21 mouse cellular contexts compared by ENCODE assay signal in genomic region chr2:85098014-85098413, GRCm38 (mm10). TPM values are rescaled to one million over a fixed set of nuclear protein-coding genes. Genes with fewer than 3 reads are reported as not detected.
DNase-seq lines count a peak whose midpoint lies in the region; ATAC-seq lines count a peak whose summit lies in the region.
"Had no signal": no experiment of that assay in that cellular context is flagged by ENCODE, and none has a peak within 500 bp of the region (broad histone marks: within the 10 kb centered on the region; RNA-seq: fewer than 3 reads in every experiment).

No protein-coding gene starts in this region.

- no peak overlapping the region for H3K9ac ChIP-seq in heart, embryonic 13.5 days
- H3K9ac ChIP-seq in lung, embryonic 15.5 days: no peak overlapping the region
- no peak overlapping the region for H3K9ac ChIP-seq in forebrain, embryonic 11.5 days (ENCODE audit: low read length)
- H3K9ac ChIP-seq: embryonic facial prominence, embryonic 15.5 days; forebrain, postnatal 0 days; hindbrain, embryonic 12.5 days; limb, embryonic 12.5 days; liver, embryonic 13.5 days had no signal

- ATAC-seq in heart, embryonic 13.5 days (ENCODE audit: extremely low read depth, insufficient number of reproducible peaks, low FRiP score, low TSS enrichment): no peak
- ATAC-seq in lung, embryonic 15.5 days (ENCODE audit: borderline replicate concordance, extremely low read depth, low FRiP score, low TSS enrichment): no peak
- ATAC-seq in forebrain, embryonic 11.5 days (replicated peaks; ENCODE audit: low FRiP score): no peak
- ATAC-seq: forebrain, postnatal 0 days had no signal

- intact Hi-C loops in heart, postnatal 14 days (cut with DNase I): no loop called here

- H3K27me3 ChIP-seq in heart, embryonic 13.5 days (replicated peaks): no peaks in the 10 kb centered on the region
- no peaks in the 10 kb centered on the region for H3K27me3 ChIP-seq in lung, embryonic 15.5 days
- no peaks in the 10 kb centered on the region for H3K27me3 ChIP-seq in forebrain, embryonic 11.5 days (ENCODE audit: control insufficient read depth, insufficient read depth, low read length)
- H3K27me3 ChIP-seq: embryonic facial prominence, embryonic 15.5 days; hindbrain, embryonic 12.5 days; limb, embryonic 12.5 days; liver, embryonic 13.5 days had no signal

- DNase-seq in heart, postnatal 14 days: no peak
- DNase-seq in lung, postnatal 14 days: no peak
- DNase-seq in 416B (ENCODE audit: low read depth): peak; percentile 11
- peak; percentile 61 for DNase-seq in NIH3T3 (ENCODE audit: low read depth)
- no peak for DNase-seq in adrenal gland, postnatal 4 days (ENCODE audit: low spot score in 2 of 2)
- DNase-seq in forebrain, embryonic 11.5 days (ENCODE audit: low spot score): no peak
- DNase-seq: cerebellum, adult 2 months; cerebellum, postnatal 36 days; forebrain, postnatal 0 days; liver, embryonic 13.5 days; thymus, adult 18-20 months; thymus, postnatal 4 days had no signal

- 0 out of 2 replicates have a peak, but pooled peaks cover 7% of the 10 kb centered on the region for H3K9me3 ChIP-seq in heart, embryonic 13.5 days
- H3K9me3 ChIP-seq in lung, embryonic 15.5 days: no peaks in the 10 kb centered on the region
- no peaks in the 10 kb centered on the region for H3K9me3 ChIP-seq in forebrain, embryonic 11.5 days (ENCODE audit: control insufficient read depth, low read length)
- H3K9me3 ChIP-seq: embryonic facial prominence, embryonic 15.5 days; G1E; hindbrain, embryonic 12.5 days; liver, embryonic 13.5 days; midbrain, embryonic 10.5 days had no signal

- H3K4me1 ChIP-seq in heart, embryonic 13.5 days: peaks cover 19% of the 10 kb centered on the region
- H3K4me1 ChIP-seq in lung, embryonic 15.5 days: peaks cover 14% of the 10 kb centered on the region
- H3K4me1 ChIP-seq in forebrain, embryonic 11.5 days (replicated peaks; ENCODE audit: control insufficient read depth, insufficient read depth, low read length): no peaks in the 10 kb centered on the region
- H3K4me1 ChIP-seq: embryonic facial prominence, embryonic 15.5 days; limb, embryonic 12.5 days; liver, embryonic 13.5 days had no signal

- H3K27ac ChIP-seq in heart, embryonic 13.5 days (replicated peaks): peak overlapping the region; percentile 80
- peak overlapping the region; percentile 65; the same call in 1 of the 2 replicates for H3K27ac ChIP-seq in lung, embryonic 15.5 days
- no peak overlapping the region for H3K27ac ChIP-seq in forebrain, embryonic 11.5 days (ENCODE audit: low read depth, low read length)
- H3K27ac ChIP-seq: embryonic facial prominence, embryonic 15.5 days; hindbrain, embryonic 12.5 days; limb, embryonic 12.5 days; liver, embryonic 13.5 days; macrophage; midbrain, embryonic 10.5 days had no signal

- 80% methylated on average over 2 of the region's 2 CpGs for WGBS in heart, embryonic 13.5 days
- WGBS in lung, embryonic 15.5 days: 72% methylated on average over 2 of the region's 2 CpGs
- 89% methylated on average over 2 of the region's 2 CpGs for WGBS in forebrain, embryonic 11.5 days

- H3K4me2 ChIP-seq in heart, embryonic 13.5 days: no peak overlapping the region
- H3K4me2 ChIP-seq in lung, embryonic 15.5 days: no peak overlapping the region
- H3K4me2 ChIP-seq in forebrain, embryonic 11.5 days (ENCODE audit: low read depth, low read length, severe bottlenecking): no peak overlapping the region
- H3K4me2 ChIP-seq: embryonic facial prominence, embryonic 15.5 days; hindbrain, embryonic 12.5 days; limb, embryonic 12.5 days; liver, embryonic 13.5 days had no signal

- no peak overlapping the region for H3K4me3 ChIP-seq in heart, embryonic 13.5 days
- H3K4me3 ChIP-seq in lung, embryonic 15.5 days: no peak overlapping the region
- no peak overlapping the region for H3K4me3 ChIP-seq in forebrain, embryonic 11.5 days (ENCODE audit: low read depth, low read length)
- H3K4me3 ChIP-seq: embryonic facial prominence, embryonic 15.5 days; hindbrain, embryonic 12.5 days; limb, embryonic 12.5 days; liver, embryonic 13.5 days; midbrain, embryonic 10.5 days had no signal

- no peaks in the 10 kb centered on the region for H3K36me3 ChIP-seq in heart, embryonic 13.5 days
- H3K36me3 ChIP-seq in lung, embryonic 15.5 days: no peaks in the 10 kb centered on the region
- H3K36me3 ChIP-seq in forebrain, embryonic 11.5 days (ENCODE audit: control insufficient read depth, insufficient read depth, low read length): no peaks in the 10 kb centered on the region
- H3K36me3 ChIP-seq: embryonic facial prominence, embryonic 15.5 days; G1E; hindbrain, embryonic 12.5 days; limb, embryonic 12.5 days; liver, embryonic 13.5 days; midbrain, embryonic 10.5 days had no signal

RNA-seq across cellular contexts. Expression of gene Aplnr, which starts 38.0 kb away (rescaled TPM):
- polyA plus RNA-seq in heart, embryonic 13.5 days (2015; fragmentation: Nextera tagmentation; extraction: Ambion mirVana): 22.3 and 27.8 TPM in 2 replicates
- 100 to 1,000 TPM in 1 of 2 experiments, 10 to 100 TPM in 1; 93.4 to 104 TPM for total RNA-seq in heart, postnatal 14 days (2021)
- polyA plus RNA-seq in lung, embryonic 15.5 days (2015; fragmentation: Nextera tagmentation; extraction: Ambion mirVana): 181 and 184 TPM in 2 replicates
- 10 to 100 TPM; 94.0 to 99.4 TPM for total RNA-seq in adrenal gland, postnatal 4 days (2021)
- polyA plus RNA-seq in forebrain, embryonic 11.5 days (2014; fragmentation: Nextera tagmentation; extraction: Ambion mirVana): 30.0 and 34.1 TPM in 2 replicates
- total RNA-seq: granulocyte monocyte progenitor cell, adult 5-6 weeks had no signal
- polyA plus RNA-seq: G1E, macrophage had no signal

RNA-seq across cellular contexts. Expression of gene Tnks1bp1, which starts 50.2 kb away (rescaled TPM):
- 17.4 and 21.5 TPM in 2 replicates for polyA plus RNA-seq in heart, embryonic 13.5 days (2015; fragmentation: Nextera tagmentation; extraction: Ambion mirVana)
- 10 to 100 TPM; 84.7 to 87.5 TPM for total RNA-seq in heart, postnatal 14 days (2021)
- 38.8 and 53.6 TPM in 2 replicates for polyA plus RNA-seq in lung, embryonic 15.5 days (2015; fragmentation: Nextera tagmentation; extraction: Ambion mirVana)
- total RNA-seq in adrenal gland, postnatal 4 days (2021): 100 to 1,000 TPM; 138 to 142 TPM
- 10.0 and 10.2 TPM in 2 replicates for polyA plus RNA-seq in forebrain, embryonic 11.5 days (2014; fragmentation: Nextera tagmentation; extraction: Ambion mirVana)

Comparison
In these comparisons a context has a peak if more than half of its experiments do, and no peak if none do; other contexts are left out.
1. DNase-seq: peak in 416B (single experiment) and NIH3T3 (single experiment); none in heart, postnatal 14 days (0 of 2), lung, postnatal 14 days (single experiment), adrenal gland, postnatal 4 days (0 of 2) and forebrain, embryonic 11.5 days (single experiment).